In the genomic region with DNA sequence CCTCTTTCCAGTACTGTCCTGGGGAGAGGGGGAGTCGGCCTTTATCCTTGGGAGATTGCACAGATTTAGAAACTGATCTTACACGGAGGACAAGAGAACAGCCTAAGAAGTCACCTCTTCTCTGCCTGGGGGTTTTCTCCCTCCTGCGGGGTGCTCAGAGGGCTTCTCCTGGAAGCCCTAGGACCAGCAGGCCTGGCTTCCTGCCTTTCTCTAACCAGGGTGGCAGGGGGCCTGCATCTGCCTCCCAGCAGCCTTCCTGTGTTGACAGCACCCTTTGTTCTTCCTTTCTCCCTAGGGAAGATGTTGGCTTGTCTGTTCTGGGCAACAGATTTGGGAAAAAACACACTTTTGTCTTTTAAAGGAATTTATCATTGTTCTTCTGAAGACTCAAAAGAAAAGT, we compare ENCODE assay signal across 11 mouse cellular contexts.
A peak's percentile ranks its signal among the peaks of the same experiment; 100 is the strongest.
DNase-seq lines count a peak whose midpoint lies in the region; ATAC-seq and TF ChIP-seq lines count a peak whose summit lies in the region.
"Had no signal": no experiment of that assay in that cellular context is flagged by ENCODE, and none has a peak within 500 bp of the region (broad histone marks: within the 10 kb centered on the region; RNA-seq: fewer than 3 reads in every experiment).

No protein-coding gene starts in this region.

- no peak for DNase-seq in forebrain, embryonic 10.5 days (ENCODE audit: extremely low spot score, low spot score)
- DNase-seq in forebrain, postnatal 0 days, result no peak
- peak; percentile 25 for DNase-seq in lung, postnatal 10 days
- DNase-seq in lung, adult 18-20 months, result no peak
- DNase-seq in kidney, postnatal 25 days, result peak; percentile 45 to 77
- DNase-seq: cerebellum, postnatal 25 days; lung, embryonic 14.5 days had no signal

- 0 out of 2 replicates have a peak overlapping the region, but pooled peaks have one; percentile 41 for H3K27ac ChIP-seq in forebrain, embryonic 10.5 days
- H3K27ac ChIP-seq in forebrain, postnatal 0 days (ENCODE audit: low read depth, low read length), result no peak overlapping the region
- H3K27ac ChIP-seq in heart, embryonic 15.5 days, result peak overlapping the region; percentile 11; the same call in 1 of the 2 replicates
- H3K27ac ChIP-seq in forebrain, embryonic 13.5 days, result no peak overlapping the region
- H3K27ac ChIP-seq in forebrain, embryonic 15.5 days (replicated peaks), result no peak overlapping the region

- no peaks in the 10 kb centered on the region for H3K9me3 ChIP-seq in forebrain, embryonic 10.5 days
- no peaks in the 10 kb centered on the region for H3K9me3 ChIP-seq in forebrain, postnatal 0 days (ENCODE audit: low read length)
- H3K9me3 ChIP-seq in heart, embryonic 15.5 days (replicated peaks), result no peaks in the 10 kb centered on the region
- H3K9me3 ChIP-seq in forebrain, embryonic 13.5 days (replicated peaks), result no peaks in the 10 kb centered on the region
- no peaks in the 10 kb centered on the region for H3K9me3 ChIP-seq in forebrain, embryonic 15.5 days

- H3K4me3 ChIP-seq in forebrain, embryonic 10.5 days, result no peak overlapping the region
- no peak overlapping the region for H3K4me3 ChIP-seq in forebrain, postnatal 0 days (ENCODE audit: low read depth, low read length)
- H3K4me3 ChIP-seq in heart, embryonic 15.5 days, result no peak overlapping the region
- no peak overlapping the region for H3K4me3 ChIP-seq in forebrain, embryonic 13.5 days
- H3K4me3 ChIP-seq in forebrain, embryonic 15.5 days, result no peak overlapping the region

- no peaks in the 10 kb centered on the region for H3K36me3 ChIP-seq in forebrain, embryonic 10.5 days (replicated peaks)
- no peaks in the 10 kb centered on the region for H3K36me3 ChIP-seq in forebrain, postnatal 0 days (ENCODE audit: insufficient read depth)
- H3K36me3 ChIP-seq in heart, embryonic 15.5 days, result no peaks in the 10 kb centered on the region
- no peaks in the 10 kb centered on the region for H3K36me3 ChIP-seq in forebrain, embryonic 13.5 days (ENCODE audit: poor library complexity, severe bottlenecking)
- no peaks in the 10 kb centered on the region for H3K36me3 ChIP-seq in forebrain, embryonic 15.5 days

- no peak overlapping the region for H3K4me2 ChIP-seq in forebrain, postnatal 0 days (ENCODE audit: low read depth)
- H3K4me2 ChIP-seq in heart, embryonic 15.5 days, result no peak overlapping the region
- H3K4me2 ChIP-seq in forebrain, embryonic 13.5 days, result no peak overlapping the region
- H3K4me2 ChIP-seq in forebrain, embryonic 15.5 days (replicated peaks), result no peak overlapping the region
- H3K4me2 ChIP-seq: lung, embryonic 14.5 days had no signal

- no peak for ATAC-seq in forebrain, postnatal 0 days
- ATAC-seq in heart, embryonic 15.5 days (replicated peaks; ENCODE audit: insufficient number of reproducible peaks, insufficient read depth, low FRiP score, low read depth), result no peak
- ATAC-seq in forebrain, embryonic 13.5 days, result no peak
- no peak for ATAC-seq in forebrain, embryonic 15.5 days (replicated peaks)
- ATAC-seq: hindbrain, embryonic 16.5 days had no signal

- 30% methylated on average over 3 of the region's 3 CpGs for WGBS in forebrain, embryonic 10.5 days
- WGBS in forebrain, postnatal 0 days, result 25% methylated on average over 3 of the region's 3 CpGs
- 22% methylated on average over 3 of the region's 3 CpGs for WGBS in heart, embryonic 15.5 days
- 29% methylated on average over 3 of the region's 3 CpGs for WGBS in forebrain, embryonic 13.5 days
- WGBS in forebrain, embryonic 15.5 days, result 26% methylated on average over 3 of the region's 3 CpGs

- H3K4me1 ChIP-seq in forebrain, embryonic 10.5 days, result peaks cover 6% of the 10 kb centered on the region; the same call in 1 of the 2 replicates
- H3K4me1 ChIP-seq in forebrain, postnatal 0 days (ENCODE audit: insufficient read depth), result no peaks in the 10 kb centered on the region
- H3K4me1 ChIP-seq in heart, embryonic 15.5 days (replicated peaks), result peaks cover 16% of the 10 kb centered on the region
- no peaks in the 10 kb centered on the region for H3K4me1 ChIP-seq in forebrain, embryonic 13.5 days
- no peaks in the 10 kb centered on the region for H3K4me1 ChIP-seq in forebrain, embryonic 15.5 days

- no peaks in the 10 kb centered on the region for H3K27me3 ChIP-seq in forebrain, embryonic 10.5 days (ENCODE audit: poor library complexity, severe bottlenecking)
- no peaks in the 10 kb centered on the region for H3K27me3 ChIP-seq in forebrain, postnatal 0 days (ENCODE audit: insufficient read depth, low read length)
- H3K27me3 ChIP-seq in heart, embryonic 15.5 days, result no peaks in the 10 kb centered on the region
- no peaks in the 10 kb centered on the region for H3K27me3 ChIP-seq in forebrain, embryonic 13.5 days
- no peaks in the 10 kb centered on the region for H3K27me3 ChIP-seq in forebrain, embryonic 15.5 days

- no peak overlapping the region for H3K9ac ChIP-seq in forebrain, postnatal 0 days
- H3K9ac ChIP-seq in heart, embryonic 15.5 days, result no peak overlapping the region
- no peak overlapping the region for H3K9ac ChIP-seq in forebrain, embryonic 13.5 days
- no peak overlapping the region for H3K9ac ChIP-seq in forebrain, embryonic 15.5 days (replicated peaks)
- H3K9ac ChIP-seq: lung, embryonic 14.5 days had no signal

- TF ChIP-seq CTCF in forebrain, postnatal 0 days (IDR thresholded peaks at IDR 0.05; ENCODE audit: low read depth), result no peak

Comparison
In these comparisons a context has a peak if more than half of its experiments do, and no peak if none do; other contexts are left out.
1. DNase-seq: peak in lung, postnatal 10 days (single experiment) and kidney, postnatal 25 days (2 of 2); none in forebrain, embryonic 10.5 days (single experiment), forebrain, postnatal 0 days (single experiment) and lung, adult 18-20 months (0 of 2).
2. H3K27ac ChIP-seq: peak in forebrain, embryonic 10.5 days (single experiment) and heart, embryonic 15.5 days (single experiment); none in forebrain, postnatal 0 days (single experiment), forebrain, embryonic 13.5 days (single experiment) and forebrain, embryonic 15.5 days (single experiment).